Mouse (Mus musculus): ENCODE data around the gene Dus1l.
A peak's percentile ranks its signal among the peaks of the same experiment; 100 is the strongest.
"Not testable (repeated sequence)": the region's sequence is repeated elsewhere in the genome, so short reads cannot be mapped to it uniquely, and the experiment has no call there.

Dus1l gene

GRCm38 (mm10) chr11:120819556-120819955, 23.4 kb upstream of the Dus1l start:
- DNase-seq (ENCODE audit: low read depth in 1 of 2, low spot score in 2 of 2) = no peak

- no peak for DNase-seq (ENCODE audit: low read depth in 1 of 2, low spot score in 2 of 2)
Observed at GRCm38 (mm10) chr11:120818251-120818650, 22.0 kb upstream of the Dus1l start.

GRCm38 (mm10) chr11:120817358-120817757, 21.2 kb upstream of the Dus1l start:
- DNase-seq (ENCODE audit: low read depth in 1 of 2, low spot score in 2 of 2) = no peak

- no peak for DNase-seq (ENCODE audit: low read depth in 1 of 2, low spot score in 2 of 2)
Observed at GRCm38 (mm10) chr11:120812068-120812467, 15.9 kb upstream of the Dus1l start.

GRCm38 (mm10) chr11:120808010-120808409, 11.8 kb upstream of the Dus1l start:
- DNase-seq (ENCODE audit: low read depth in 1 of 2, low spot score in 2 of 2) = no peak

- no peak for DNase-seq (ENCODE audit: low read depth in 1 of 2, low spot score in 2 of 2)
Observed at GRCm38 (mm10) chr11:120805375-120806298, 9.4 kb upstream of the Dus1l start.

- DNase-seq (ENCODE audit: low read depth in 1 of 2, low spot score in 2 of 2) = no peak
Observed at GRCm38 (mm10) chr11:120804769-120805168, 8.6 kb upstream of the Dus1l start.

GRCm38 (mm10) chr11:120804274-120804673, 8.1 kb upstream of the Dus1l start:
- no peak for DNase-seq (ENCODE audit: low read depth in 1 of 2, low spot score in 2 of 2)

GRCm38 (mm10) chr11:120800061-120800904, 4.1 kb upstream of the Dus1l start:
- peak; percentile 55 to 71 for DNase-seq (ENCODE audit: low read depth in 1 of 2, low spot score in 2 of 2)

- DNase-seq (ENCODE audit: low read depth in 1 of 2, low spot score in 2 of 2) = no peak
Observed at GRCm38 (mm10) chr11:120799316-120799890, 3.2 kb upstream of the Dus1l start.

- DNase-seq (ENCODE audit: low read depth in 1 of 2, low spot score in 2 of 2) = no peak
Observed at GRCm38 (mm10) chr11:120798244-120798643, 2.0 kb upstream of the Dus1l start.

GRCm38 (mm10) chr11:120796614-120796946, 377 bp upstream of the Dus1l start:
- no peak for DNase-seq (ENCODE audit: low read depth in 1 of 2, low spot score in 2 of 2)

- DNase-seq (ENCODE audit: low read depth in 1 of 2, low spot score in 2 of 2) = no peak
Observed at GRCm38 (mm10) chr11:120792652-120793051, 3.6 kb downstream of the Dus1l start.

GRCm38 (mm10) chr11:120789810-120790209, 6.4 kb downstream of the Dus1l start:
- no peak for DNase-seq (ENCODE audit: low read depth in 1 of 2, low spot score in 2 of 2)

- no peak for DNase-seq (ENCODE audit: low read depth in 1 of 2, low spot score in 2 of 2)
Observed at GRCm38 (mm10) chr11:120789355-120789754, 6.8 kb downstream of the Dus1l start.

GRCm38 (mm10) chr11:120788460-120788859, 7.7 kb downstream of the Dus1l start:
- not testable (repeated sequence) for DNase-seq (ENCODE audit: low read depth in 1 of 2, low spot score in 2 of 2)

GRCm38 (mm10) chr11:120785145-120785544, 11.1 kb downstream of the Dus1l start:
- DNase-seq (ENCODE audit: low read depth in 1 of 2, low spot score in 2 of 2) = no peak

- DNase-seq (ENCODE audit: low read depth in 1 of 2, low spot score in 2 of 2) = peak in 1 of 2 experiments; percentile 49
Observed at GRCm38 (mm10) chr11:120784064-120784791, 12.0 kb downstream of the Dus1l start, which contains the start of the genes Rfng and Gps1. Gene Rfng, minus strand, starts transcription at chr11:120784207. Gene Gps1, plus strand, starts transcription at chr11:120784272.

- DNase-seq (ENCODE audit: low read depth in 1 of 2, low spot score in 2 of 2) = no peak
Observed at GRCm38 (mm10) chr11:120783426-120784063, 12.7 kb downstream of the Dus1l start.

- not testable (repeated sequence) for DNase-seq (ENCODE audit: low read depth in 1 of 2, low spot score in 2 of 2)
Observed at GRCm38 (mm10) chr11:120781361-120781760, 14.8 kb downstream of the Dus1l start.

All from monocyte, adult 2 months (primary cell).